Mouse (Mus musculus) cortical plate, adult 2 months (tissue): ENCODE results near the gene Cwc27.

ENCODE experiments used
- CTCF ChIP-seq: fragments of 200-500 bp; IDR thresholded peaks from 2 replicates; pipeline ENCODE4 v1.5.1; 2011; ENCODE audit warnings: mild to moderate bottlenecking, control low read depth, low read length; ENCODE audit not compliant: insufficient read depth; ENCODE audit errors: extremely low read depth
- POLR2A ChIP-seq: fragments of 200-500 bp; IDR thresholded peaks from 2 replicates; pipeline ENCODE4 v1.6.1; 2011; ENCODE audit warnings: mild to moderate bottlenecking, low read length, control low read depth; ENCODE audit not compliant: insufficient read depth; ENCODE audit errors: extremely low read depth

GRCm38 (mm10) chr13:104853645-104854044 lies 36.7 kb upstream of the Cwc27 start:
- TF ChIP-seq POLR2A (no peak), CTCF (no peak)
